Mouse (Mus musculus) liver, embryonic 14.5 days (tissue): ENCODE results near the gene Ier3.

Experiments used
- CTCF ChIP-seq: IDR thresholded peaks from 2 replicates; pipeline ENCODE4 v1.5.1; 2016; ENCODE audit warnings: antibody characterized with exemption, low read depth, control low read depth
- EP300 ChIP-seq: IDR thresholded peaks from 2 replicates; pipeline ENCODE4 v1.6.1; 2016; ENCODE audit warnings: antibody characterized with exemption, low read depth

DNA sequence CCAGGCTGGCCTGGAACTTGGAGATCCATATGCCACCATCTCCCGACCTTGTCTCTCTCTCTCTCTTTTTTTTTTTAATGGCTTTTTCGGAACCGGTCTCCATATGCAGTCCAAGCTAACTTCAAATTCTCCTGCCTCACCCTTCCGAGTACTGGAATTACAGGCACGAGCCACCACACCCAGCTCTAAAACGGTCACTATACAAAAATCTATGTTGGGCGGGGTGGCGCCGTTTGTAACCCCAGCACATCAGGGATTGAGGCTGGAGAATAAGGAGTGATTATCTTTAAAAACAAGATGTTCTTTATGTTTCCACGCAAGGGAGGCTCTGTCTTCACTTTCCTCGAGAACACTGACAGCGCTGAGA lies 39.3 kb downstream of the Ier3 start:
- TF ChIP-seq CTCF (no peak), EP300 (no peak)
